Mouse (Mus musculus): ENCODE data around the gene Saal1. TPM values are rescaled to one million over a fixed set of nuclear protein-coding genes. Genes with fewer than 3 reads are reported as not detected.

The Saal1 gene
- total and polyA plus RNA-seq, 2 experiments = 2.5 to 2.9 TPM

- TF ChIP-seq CTCF (IDR thresholded peaks at IDR 0.05; ENCODE audit: low read depth, low read length) = no peak
- TF ChIP-seq POLR2A (IDR thresholded peaks at IDR 0.05; ENCODE audit: extremely low read depth, insufficient read depth, low read length) = no peak
- H3K9ac ChIP-seq (ENCODE audit: low read depth, low read length) = peak overlapping the region; percentile 23; the same call in 1 of the 2 replicates
- WGBS = 25% methylated on average over 12 of the region's 12 CpGs
- peaks cover 18% of the 10 kb centered on the region for H3K4me1 ChIP-seq (ENCODE audit: control insufficient read depth, insufficient read depth, low read length)
- H3K27ac ChIP-seq (replicated peaks; ENCODE audit: insufficient read depth, low read depth, low read length) = peak overlapping the region; percentile 88
- no peaks in the 10 kb centered on the region for H3K36me3 ChIP-seq (ENCODE audit: control insufficient read depth, insufficient read depth, low read length)
- DNase-seq (ENCODE audit: extremely low read depth, low read depth, low spot score) = peak; percentile 97
- no peaks in the 10 kb centered on the region for H3K79me2 ChIP-seq (ENCODE audit: control insufficient read depth, insufficient read depth, low read length)
- no peaks in the 10 kb centered on the region for H3K27me3 ChIP-seq (ENCODE audit: control insufficient read depth, insufficient read depth, low read length)
- no peak overlapping the region for H3K4me3 ChIP-seq (ENCODE audit: insufficient read depth, low read depth, low read length)
Measured at GRCm38 (mm10) chr7:46738561-46739460, 28.3 kb upstream of the Saal1 start.

GRCm38 (mm10) chr7:46734983-46735382, 24.5 kb upstream of the Saal1 start:
- H3K9ac ChIP-seq (ENCODE audit: low read depth, low read length) = no peak overlapping the region
- no peak for TF ChIP-seq POLR2A (IDR thresholded peaks at IDR 0.05; ENCODE audit: extremely low read depth, insufficient read depth, low read length)
- no peaks in the 10 kb centered on the region for H3K27me3 ChIP-seq (ENCODE audit: control insufficient read depth, insufficient read depth, low read length)
- 83% methylated on average over 2 of the region's 2 CpGs for WGBS
- H3K4me3 ChIP-seq (ENCODE audit: insufficient read depth, low read depth, low read length) = no peak overlapping the region
- DNase-seq (ENCODE audit: extremely low read depth, low read depth, low spot score) = no peak
- peaks cover 4% of the 10 kb centered on the region; the same call in 1 of the 2 replicates for H3K79me2 ChIP-seq (ENCODE audit: control insufficient read depth, insufficient read depth, low read length)
- peaks cover 10% of the 10 kb centered on the region; the same call in 1 of the 2 replicates for H3K36me3 ChIP-seq (ENCODE audit: control insufficient read depth, insufficient read depth, low read length)
- H3K27ac ChIP-seq (replicated peaks; ENCODE audit: insufficient read depth, low read depth, low read length) = no peak overlapping the region
- H3K4me1 ChIP-seq (ENCODE audit: control insufficient read depth, insufficient read depth, low read length) = peaks cover 25% of the 10 kb centered on the region

- DNase-seq (ENCODE audit: extremely low read depth, low read depth, low spot score) = peak; percentile 88
- WGBS = 21% methylated on average over 4 of the region's 4 CpGs
- H3K4me1 ChIP-seq (ENCODE audit: control insufficient read depth, insufficient read depth, low read length) = peaks cover 14% of the 10 kb centered on the region
- H3K4me3 ChIP-seq (ENCODE audit: insufficient read depth, low read depth, low read length) = peak within 1 kb of the TSS; percentile 89
- H3K27me3 ChIP-seq (ENCODE audit: control insufficient read depth, insufficient read depth, low read length) = no peaks in the 10 kb centered on the region
- peak within 1 kb of the TSS; percentile 83 for H3K9ac ChIP-seq (ENCODE audit: low read depth, low read length)
- peak within 1 kb of the TSS; percentile 99 for H3K27ac ChIP-seq (replicated peaks; ENCODE audit: insufficient read depth, low read depth, low read length)
- H3K79me2 ChIP-seq (ENCODE audit: control insufficient read depth, insufficient read depth, low read length) = peaks cover 4% of the 10 kb centered on the region; the same call in 1 of the 2 replicates
- peaks cover 24% of the 10 kb centered on the region for H3K36me3 ChIP-seq (ENCODE audit: control insufficient read depth, insufficient read depth, low read length)
- TF ChIP-seq POLR2A (IDR thresholded peaks at IDR 0.05; ENCODE audit: extremely low read depth, insufficient read depth, low read length) (0 out of 2 replicates have a peak, but pooled peaks have one; percentile 2), CTCF (IDR thresholded peaks at IDR 0.05; ENCODE audit: low read depth, low read length) (no peak)
Measured at GRCm38 (mm10) chr7:46732458-46732857, 22.0 kb upstream of the Saal1 start, which contains the start of gene Saa4. Gene Saa4, minus strand, starts transcription at chr7:46732603.

- no peak for DNase-seq (ENCODE audit: extremely low read depth, low read depth, low spot score)
- TF ChIP-seq POLR2A (IDR thresholded peaks at IDR 0.05; ENCODE audit: extremely low read depth, insufficient read depth, low read length) = no peak
- TF ChIP-seq CTCF (IDR thresholded peaks at IDR 0.05; ENCODE audit: low read depth, low read length) = no peak
- 78% methylated on average over 1 of the region's 1 CpGs for WGBS
- H3K4me3 ChIP-seq (ENCODE audit: insufficient read depth, low read depth, low read length) = no peak overlapping the region
- peaks cover 4% of the 10 kb centered on the region; the same call in 1 of the 2 replicates for H3K79me2 ChIP-seq (ENCODE audit: control insufficient read depth, insufficient read depth, low read length)
- no peaks in the 10 kb centered on the region for H3K27me3 ChIP-seq (ENCODE audit: control insufficient read depth, insufficient read depth, low read length)
- peaks cover 24% of the 10 kb centered on the region for H3K36me3 ChIP-seq (ENCODE audit: control insufficient read depth, insufficient read depth, low read length)
- no peak overlapping the region for H3K9ac ChIP-seq (ENCODE audit: low read depth, low read length)
- H3K27ac ChIP-seq (replicated peaks; ENCODE audit: insufficient read depth, low read depth, low read length) = no peak overlapping the region
- peaks cover 19% of the 10 kb centered on the region for H3K4me1 ChIP-seq (ENCODE audit: control insufficient read depth, insufficient read depth, low read length)
Measured at GRCm38 (mm10) chr7:46727584-46727983, 17.1 kb upstream of the Saal1 start.

GRCm38 (mm10) chr7:46724396-46724795, 13.9 kb upstream of the Saal1 start:
- WGBS = 68% methylated on average over 5 of the region's 5 CpGs
- Histone ChIP-seq H3K27ac (replicated peaks; ENCODE audit: insufficient read depth, low read depth, low read length) (no peak overlapping the region), H3K9ac (ENCODE audit: low read depth, low read length) (no peak overlapping the region), H3K27me3 (ENCODE audit: control insufficient read depth, insufficient read depth, low read length) (no peaks in the 10 kb centered on the region), H3K4me1 (ENCODE audit: control insufficient read depth, insufficient read depth, low read length) (peaks cover 10% of the 10 kb centered on the region), H3K79me2 (ENCODE audit: control insufficient read depth, insufficient read depth, low read length) (no peaks in the 10 kb centered on the region), H3K36me3 (ENCODE audit: control insufficient read depth, insufficient read depth, low read length) (peaks cover 10% of the 10 kb centered on the region), H3K4me3 (ENCODE audit: insufficient read depth, low read depth, low read length) (no peak overlapping the region)
- no peak for DNase-seq (ENCODE audit: extremely low read depth, low read depth, low spot score)
- TF ChIP-seq POLR2A (IDR thresholded peaks at IDR 0.05; ENCODE audit: extremely low read depth, insufficient read depth, low read length) (no peak), CTCF (IDR thresholded peaks at IDR 0.05; ENCODE audit: low read depth, low read length) (no peak)

GRCm38 (mm10) chr7:46723849-46724248, 13.4 kb upstream of the Saal1 start:
- H3K9ac ChIP-seq (ENCODE audit: low read depth, low read length) = no peak overlapping the region
- no peak overlapping the region for H3K4me3 ChIP-seq (ENCODE audit: insufficient read depth, low read depth, low read length)
- H3K4me1 ChIP-seq (ENCODE audit: control insufficient read depth, insufficient read depth, low read length) = peaks cover 15% of the 10 kb centered on the region
- peaks cover 4% of the 10 kb centered on the region for H3K36me3 ChIP-seq (ENCODE audit: control insufficient read depth, insufficient read depth, low read length)
- no peaks in the 10 kb centered on the region for H3K27me3 ChIP-seq (ENCODE audit: control insufficient read depth, insufficient read depth, low read length)
- H3K79me2 ChIP-seq (ENCODE audit: control insufficient read depth, insufficient read depth, low read length) = no peaks in the 10 kb centered on the region
- DNase-seq (ENCODE audit: extremely low read depth, low read depth, low spot score) = peak; percentile 44
- 41% methylated on average over 3 of the region's 3 CpGs for WGBS
- no peak for TF ChIP-seq CTCF (IDR thresholded peaks at IDR 0.05; ENCODE audit: low read depth, low read length)
- no peak for TF ChIP-seq POLR2A (IDR thresholded peaks at IDR 0.05; ENCODE audit: extremely low read depth, insufficient read depth, low read length)
- H3K27ac ChIP-seq (replicated peaks; ENCODE audit: insufficient read depth, low read depth, low read length) = no peak overlapping the region
